Mouse (Mus musculus) layer of hippocampus, postnatal 25 days (tissue): ENCODE data around the gene Ptprn2. TPM values are rescaled to one million over a fixed set of nuclear protein-coding genes. Genes with fewer than 3 reads are reported as not detected.

Source experiments
- DNase-seq, 2 experiments: peaks; one replicate each; pipeline ENCODE4 v3.0.0; 2022; ENCODE audit warnings: mixed read lengths in 2 of 2, low spot score in 1 of 2; ENCODE audit errors: extremely low spot score in 1 of 2
- total RNA-seq, 2 experiments: library from RNA; stranded (reverse); gene quantifications; 2 replicates each; pipeline ENCODE4 v1.2.3; 2021

Ptprn2 gene
- total RNA-seq, 2 experiments from 2014 or later = 303 to 317 TPM

- DNase-seq = no peak
Measured at GRCm38 (mm10) chr12:117187167-117187566, 701.6 kb downstream of the Ptprn2 start.

- no peak for DNase-seq
Measured at GRCm38 (mm10) chr12:117192001-117192400, 706.5 kb downstream of the Ptprn2 start.

- peak in 1 of 2 experiments; percentile 27 for DNase-seq
Measured at GRCm38 (mm10) chr12:117196721-117197425, 711.4 kb downstream of the Ptprn2 start.

- no peak for DNase-seq
Measured at GRCm38 (mm10) chr12:117198093-117198492, 712.6 kb downstream of the Ptprn2 start.

- DNase-seq = peak in 1 of 2 experiments; percentile 42
Measured at GRCm38 (mm10) chr12:117200117-117200516, 714.6 kb downstream of the Ptprn2 start.

- DNase-seq = no peak
Measured at GRCm38 (mm10) chr12:117200590-117200989, 715.1 kb downstream of the Ptprn2 start.

GRCm38 (mm10) chr12:117203506-117203905 is 718.0 kb downstream of the Ptprn2 start:
- no peak for DNase-seq

GRCm38 (mm10) chr12:117204905-117205304 is 719.4 kb downstream of the Ptprn2 start:
- DNase-seq = no peak

- DNase-seq = no peak
Measured at GRCm38 (mm10) chr12:117207421-117208120, 722.1 kb downstream of the Ptprn2 start.

GRCm38 (mm10) chr12:117210467-117210866 is 724.9 kb downstream of the Ptprn2 start:
- DNase-seq = no peak

GRCm38 (mm10) chr12:117213531-117213930 is 728.0 kb downstream of the Ptprn2 start:
- DNase-seq = no peak

GRCm38 (mm10) chr12:117214272-117214671 is 728.8 kb downstream of the Ptprn2 start:
- DNase-seq = no peak

GRCm38 (mm10) chr12:117214919-117215318 is 729.4 kb downstream of the Ptprn2 start:
- DNase-seq = peak in 1 of 2 experiments; percentile 28

GRCm38 (mm10) chr12:117221909-117222308 is 736.4 kb downstream of the Ptprn2 start:
- no peak for DNase-seq

- DNase-seq = no peak
Measured at GRCm38 (mm10) chr12:117224036-117224435, 738.5 kb downstream of the Ptprn2 start.

- no peak for DNase-seq
Measured at GRCm38 (mm10) chr12:117227236-117227635, 741.7 kb downstream of the Ptprn2 start.

GRCm38 (mm10) chr12:117229442-117229841 is 743.9 kb downstream of the Ptprn2 start:
- no peak for DNase-seq

GRCm38 (mm10) chr12:117230282-117230681 is 744.8 kb downstream of the Ptprn2 start:
- DNase-seq = no peak

- no peak for DNase-seq
Measured at GRCm38 (mm10) chr12:117231850-117232249, 746.3 kb downstream of the Ptprn2 start.

- no peak for DNase-seq
Measured at GRCm38 (mm10) chr12:117235114-117235513, 749.6 kb downstream of the Ptprn2 start.

GRCm38 (mm10) chr12:117236020-117236734 is 750.7 kb downstream of the Ptprn2 start:
- DNase-seq = no peak
